Mouse (Mus musculus) neural tube, postnatal 0 days (tissue): Measurements from ENCODE around the gene Recql. TPM values are rescaled to one million over a fixed set of nuclear protein-coding genes. Genes with fewer than 3 reads are reported as not detected.

Source experiments
- polyA plus RNA-seq: library from polyadenylated mRNA; unstranded; fragments of >200 nt; fragmentation: Nextera tagmentation; extraction: Ambion mirVana; gene quantifications from 2 replicates; pipeline ENCODE4 v1.2.1, GENCODE M21; 2015

The Recql gene
- 13.9 and 15.2 TPM in 2 replicates for polyA plus RNA-seq

DNA sequence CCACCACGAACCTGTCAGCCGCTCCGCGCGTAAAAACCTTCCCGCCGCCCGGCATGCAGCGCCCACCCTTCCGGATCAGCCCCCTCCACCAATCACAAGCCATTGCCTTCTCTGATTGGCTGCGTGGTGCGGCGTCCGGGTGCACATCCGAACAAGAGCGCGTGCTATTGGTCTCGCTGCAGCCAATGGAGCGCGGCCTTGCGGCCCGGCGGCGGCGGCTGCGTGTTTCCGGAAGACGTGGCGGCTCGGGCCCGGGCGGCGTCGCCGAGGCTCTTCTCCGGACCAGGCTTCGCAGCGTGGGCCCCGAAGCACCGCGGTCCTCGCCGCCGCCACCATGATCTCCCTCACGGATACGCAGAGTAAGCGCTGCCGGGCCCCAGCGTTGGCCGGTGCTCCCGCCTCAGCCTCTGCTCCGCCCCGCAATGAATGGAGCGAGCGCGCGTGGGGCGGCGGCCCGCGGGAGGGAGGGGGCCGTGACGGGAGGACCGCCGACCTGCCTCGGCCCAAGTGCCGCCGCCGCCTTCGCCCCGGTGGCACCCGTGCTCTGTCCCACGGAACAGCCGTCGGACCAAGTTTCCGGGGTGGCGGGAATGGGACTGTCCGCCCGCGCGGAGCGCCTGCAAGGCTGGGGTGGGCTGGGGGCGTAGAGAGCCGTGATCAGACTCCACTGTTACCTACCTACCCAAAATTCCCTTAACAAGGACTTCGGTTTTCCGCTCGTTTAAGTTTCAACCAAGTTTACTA lies at the start of gene Recql, which contains the start of gene Golt1b:
Gene Recql, minus strand, starts transcription at position 77 of the 744 bp plus-strand sequence.
Gene Golt1b, plus strand, starts transcription at position 211 of the 744 bp plus-strand sequence.

DNA sequence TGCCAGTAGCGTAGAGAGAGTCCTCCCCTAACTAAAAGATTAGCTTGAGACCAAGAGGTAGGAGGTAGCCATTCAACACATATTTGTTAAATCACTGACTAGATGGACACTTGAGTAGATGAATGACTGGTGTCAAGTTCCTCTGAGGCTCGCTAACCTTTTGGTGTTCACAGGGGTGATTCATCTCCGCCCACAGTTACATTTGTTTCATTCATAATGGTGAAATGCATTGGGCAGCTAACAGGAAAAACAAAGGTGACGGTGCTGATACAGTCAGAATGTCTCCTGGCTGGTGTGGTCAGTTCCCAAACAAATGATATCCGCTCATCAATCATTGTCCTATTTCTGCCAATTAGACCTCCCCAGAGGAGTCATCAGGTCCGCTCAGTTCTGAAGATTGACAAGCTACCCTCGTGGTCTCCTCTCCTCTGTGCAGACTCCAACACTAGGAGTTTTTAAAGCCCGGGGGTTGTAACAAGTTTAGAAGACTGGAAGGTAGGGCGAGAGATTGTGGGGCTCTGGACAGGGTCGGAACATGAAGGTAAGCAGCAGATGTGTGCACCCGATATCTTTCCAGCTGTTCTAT lies 26.1 kb upstream of the Recql start, which contains the start of gene Spx:
Gene Spx, plus strand, starts transcription at position 536 of the 586 bp plus-strand sequence.

DNA sequence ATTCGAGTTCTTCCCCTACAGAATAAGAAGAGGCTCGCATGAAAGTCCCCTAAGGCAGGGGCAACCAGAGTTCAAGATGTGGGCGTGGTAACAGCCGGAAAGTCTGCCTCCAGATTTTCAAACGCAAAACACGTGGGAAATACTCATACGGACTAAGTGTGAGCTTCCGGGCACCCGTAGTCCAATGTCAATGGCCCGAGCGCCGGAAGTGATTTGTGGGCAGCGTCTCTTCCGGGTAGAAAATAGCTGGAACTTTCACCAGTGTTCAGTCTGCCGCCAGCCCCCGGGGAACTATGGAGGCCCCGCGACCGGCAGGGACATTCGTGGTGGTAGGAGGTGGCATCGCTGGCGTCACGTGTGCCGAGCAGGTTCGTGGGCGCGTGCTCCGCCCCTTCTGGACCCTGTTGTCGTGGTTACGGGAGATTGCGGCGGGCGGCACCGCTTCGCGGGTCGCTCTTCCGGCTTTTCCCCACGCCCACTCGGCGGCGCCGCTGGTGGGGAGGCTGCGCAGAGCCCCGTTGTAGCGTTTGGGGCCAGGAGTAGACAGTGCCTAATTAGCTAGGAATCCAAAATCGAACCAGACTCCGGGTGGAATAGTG lies 41.3 kb downstream of the Recql start, which contains the start of gene Pyroxd1:
Gene Pyroxd1, plus strand, starts transcription at position 215 of the 599 bp plus-strand sequence.

DNA sequence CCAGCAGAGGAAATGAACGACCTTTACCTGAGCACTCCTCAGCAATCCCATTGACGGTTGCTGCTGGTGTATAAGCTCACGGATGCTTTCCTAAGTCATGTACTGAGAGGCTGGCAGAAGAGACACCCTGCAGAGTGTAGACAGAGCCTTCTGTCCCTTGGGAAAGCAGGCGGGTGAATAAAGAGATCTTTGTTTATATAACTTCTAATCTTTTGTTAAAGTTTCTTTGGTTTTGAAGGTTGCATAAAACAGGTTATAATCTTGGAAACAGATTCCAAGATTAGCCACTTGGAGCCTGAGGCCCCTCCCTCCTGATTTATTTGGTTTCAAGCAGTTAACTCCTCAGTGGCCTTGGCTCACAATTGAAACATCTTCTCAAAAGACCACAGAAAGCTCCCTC lies 64.0 kb downstream of the Recql start, which contains the start of gene Slco1a5:
Gene Slco1a5, minus strand, starts transcription at position 101 of the 400 bp plus-strand sequence.

Other genes starting within 250 kb of the Recql start
- gene Slco1a6, start 178.6 kb downstream of the Recql start, polyA plus RNA-seq: 0.39 TPM in 1 of 2 replicates, not detected in the other
- gene Iapp, start 88.7 kb downstream of the Recql start, polyA plus RNA-seq: not detected in 2 replicates
- 0.23 and 0.49 TPM in 2 replicates for gene Slco1a5, start 64.1 kb downstream of the Recql start, polyA plus RNA-seq
- gene Pyroxd1, start 41.4 kb downstream of the Recql start, polyA plus RNA-seq: 15.4 and 16.8 TPM in 2 replicates
- gene Golt1b, start 134 bp upstream of the Recql start, polyA plus RNA-seq: 54.7 and 56.4 TPM in 2 replicates
- gene Spx, start 26.4 kb upstream of the Recql start, polyA plus RNA-seq: 1.1 and 1.2 TPM in 2 replicates
- 0.25 and 0.36 TPM in 2 replicates for gene Gys2, start 86.0 kb upstream of the Recql start, polyA plus RNA-seq
- 774 and 778 TPM in 2 replicates for gene Ldhb, start 120.9 kb upstream of the Recql start, polyA plus RNA-seq
- 7.4 and 10.2 TPM in 2 replicates for gene Kcnj8, start 184.5 kb upstream of the Recql start, polyA plus RNA-seq